Mouse (Mus musculus) CH12.LX (cell line): ENCODE data around the gene Sept3.

Source experiments
- CHD2 ChIP-seq: IDR thresholded peaks from 2 replicates; pipeline ENCODE4 v1.6.1; 2011; ENCODE audit warnings: low read length, improper control_type of control experiment
- CTCF ChIP-seq, 2 experiments: IDR thresholded peaks in 1 of 2; conservative IDR thresholded peaks in 1 of 2; 2 replicates each; pipeline ENCODE4 v1.5.1; 2011 to 2012; ENCODE audit warnings: low read depth in 2 of 2, low read length in 2 of 2, improper control_type of control experiment in 1 of 2, inconsistent platforms in 1 of 2, mild to moderate bottlenecking in 1 of 2, moderate library complexity in 1 of 2
- E2F4 ChIP-seq: IDR thresholded peaks from 2 replicates; pipeline ENCODE4 v1.6.1; 2011; ENCODE audit warnings: low read depth, low read length, improper control_type of control experiment; ENCODE audit not compliant: insufficient replicate concordance
- MYC ChIP-seq: IDR thresholded peaks from 2 replicates; pipeline ENCODE4 v1.6.1; 2011; ENCODE audit warnings: low read depth, mild to moderate bottlenecking, improper control_type of control experiment, low read length
- NELFE ChIP-seq: IDR thresholded peaks from 2 replicates; pipeline ENCODE4 v1.6.1; 2011; ENCODE audit warnings: low read depth, low read length, improper control_type of control experiment
- POLR2A ChIP-seq: IDR thresholded peaks from 2 replicates; pipeline ENCODE4 v1.6.1; 2011; ENCODE audit warnings: low read depth, mild to moderate bottlenecking, improper control_type of control experiment, low read length
- RAD21 ChIP-seq: IDR thresholded peaks from 2 replicates; pipeline ENCODE4 v1.6.1; 2011; ENCODE audit warnings: low read depth, mild to moderate bottlenecking, low read length, improper control_type of control experiment, moderate library complexity
- RCOR1 ChIP-seq: conservative IDR thresholded peaks from 2 replicates; pipeline ENCODE4 v1.6.1; 2012; ENCODE audit warnings: low read depth, mild to moderate bottlenecking, inconsistent platforms, low read length, improper control_type of control experiment
- TBP ChIP-seq: conservative IDR thresholded peaks from 2 replicates; pipeline ENCODE4 v1.6.1; 2011; ENCODE audit warnings: low read depth, low read length, improper control_type of control experiment
- ZKSCAN1 ChIP-seq: IDR thresholded peaks from 2 replicates; pipeline ENCODE4 v1.6.1; 2012; ENCODE audit warnings: low read depth, inconsistent platforms, low read length, improper control_type of control experiment, borderline replicate concordance
- ZNF384 ChIP-seq: IDR thresholded peaks from 2 replicates; pipeline ENCODE4 v1.6.1; 2012; ENCODE audit warnings: low read depth, low read length, improper control_type of control experiment, inconsistent platforms

- TF ChIP-seq ZKSCAN1 (no peak), TBP (no peak), CTCF (conservative IDR thresholded peaks at IDR 0.05 in 1 of 2, IDR thresholded peaks at IDR 0.05 in 1 of 2; ENCODE audit: low read depth in 2 of 2, low read length in 2 of 2) (peak in 1 of 2 experiments; percentile 54; a peak in 2 of 4 replicates), RAD21 (no peak; the same call in 1 of the 2 replicates), RCOR1 (no peak), E2F4 (no peak), ZNF384 (no peak), CHD2 (no peak), POLR2A (no peak), MYC (no peak), NELFE (no peak)
These were observed 19.4 kb upstream of the Sept3 start for GRCm38 (mm10) chr15:82255248-82255647.
